Mouse (Mus musculus): ENCODE results near the gene 2700049A03Rik. TPM values are rescaled to one million over a fixed set of nuclear protein-coding genes. Genes with fewer than 3 reads are reported as not detected.

2700049A03Rik gene
- polyA plus RNA-seq, 1 experiment = 2.4 TPM

DNA sequence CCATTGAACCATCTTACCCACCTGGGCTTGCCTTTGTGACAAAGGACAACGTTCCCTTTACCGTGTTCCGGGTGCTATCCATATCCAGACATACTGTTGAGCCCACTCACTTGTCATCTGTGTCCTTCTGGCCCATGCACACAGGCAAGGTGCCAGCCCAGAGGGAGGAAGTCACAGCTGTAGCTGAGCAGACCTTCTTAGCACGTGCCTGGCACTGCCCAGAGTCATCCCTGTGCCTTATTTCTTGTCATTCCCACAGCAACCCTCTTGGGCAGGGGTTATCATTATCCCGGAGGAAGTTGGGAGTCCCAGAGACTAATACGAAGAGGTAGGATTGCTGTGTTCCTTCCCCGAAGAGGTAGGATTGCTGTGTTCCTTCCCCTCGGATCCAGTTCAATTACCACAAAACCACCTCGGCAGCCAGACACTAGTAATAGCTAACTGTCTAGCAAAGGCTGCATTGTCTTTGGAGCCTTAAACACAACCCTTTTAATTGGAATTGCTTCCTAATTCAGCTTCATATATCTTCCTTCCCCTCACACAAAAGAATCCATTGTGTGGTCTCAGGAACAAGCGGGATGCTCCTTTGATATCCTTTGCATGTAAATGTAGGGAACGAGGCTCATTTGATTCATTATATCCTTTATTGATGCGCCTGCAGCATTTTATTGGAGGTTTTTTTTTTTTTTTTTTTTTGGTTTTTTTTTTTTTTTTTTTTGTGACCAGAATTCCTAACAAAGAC lies 143.0 kb downstream of the 2700049A03Rik start:
- H3K4me3 ChIP-seq (ENCODE audit: insufficient read depth, low read depth, low read length) = no peak overlapping the region
- H3K27me3 ChIP-seq (replicated peaks; ENCODE audit: control insufficient read depth, insufficient read depth, low read length) = no peaks in the 10 kb centered on the region
- H3K36me3 ChIP-seq (ENCODE audit: control insufficient read depth, insufficient read depth, low read length) = no peaks in the 10 kb centered on the region
- no peak for TF ChIP-seq CTCF (conservative IDR thresholded peaks at IDR 0.05; ENCODE audit: insufficient read depth, insufficient read length, low read depth, low read length)
- TF ChIP-seq POLR2A (IDR thresholded peaks at IDR 0.05; ENCODE audit: low read depth, low read length) = no peak
- H3K27ac ChIP-seq (ENCODE audit: insufficient read depth, low read depth, low read length) = no peak overlapping the region
- H3K4me1 ChIP-seq (ENCODE audit: control insufficient read depth, insufficient read depth, low read length) = no peaks in the 10 kb centered on the region
- DNase-seq = no peak
- 42% methylated on average over 12 of the region's 12 CpGs for WGBS

DNA sequence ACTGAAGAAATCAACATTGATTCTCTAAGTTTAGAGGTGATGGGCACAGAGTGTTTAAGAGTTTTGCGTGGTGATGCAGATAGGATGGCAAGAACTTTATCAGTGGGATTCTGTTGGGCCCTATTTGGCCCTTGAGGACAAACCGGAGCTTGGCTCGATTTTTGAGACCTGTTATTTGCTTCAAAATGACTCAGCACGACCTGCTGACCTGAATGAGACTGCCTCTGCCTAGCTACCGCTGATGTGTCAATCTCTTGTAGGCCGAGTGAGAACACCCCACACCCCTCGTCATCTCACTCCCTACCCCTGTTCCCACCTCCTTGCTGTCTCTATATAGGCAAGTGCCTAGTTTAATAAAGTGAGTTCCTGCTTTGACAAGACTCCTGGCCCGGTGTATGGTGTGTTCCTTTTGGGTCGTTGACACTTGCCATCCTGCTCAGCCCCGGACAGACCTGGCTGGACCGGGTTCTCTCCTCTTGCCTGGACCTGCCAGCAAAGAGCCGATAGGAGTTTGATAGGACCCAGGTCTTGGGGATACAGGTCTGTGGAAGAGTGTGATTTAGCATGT lies 144.6 kb downstream of the 2700049A03Rik start:
- no peak for TF ChIP-seq POLR2A (IDR thresholded peaks at IDR 0.05; ENCODE audit: low read depth, low read length)
- no peaks in the 10 kb centered on the region for H3K36me3 ChIP-seq (ENCODE audit: control insufficient read depth, insufficient read depth, low read length)
- 87% methylated on average over 12 of the region's 12 CpGs for WGBS
- no peak overlapping the region for H3K4me3 ChIP-seq (ENCODE audit: insufficient read depth, low read depth, low read length)
- H3K27me3 ChIP-seq (replicated peaks; ENCODE audit: control insufficient read depth, insufficient read depth, low read length) = no peaks in the 10 kb centered on the region
- no peak for DNase-seq
- H3K27ac ChIP-seq (ENCODE audit: insufficient read depth, low read depth, low read length) = no peak overlapping the region
- no peaks in the 10 kb centered on the region for H3K4me1 ChIP-seq (ENCODE audit: control insufficient read depth, insufficient read depth, low read length)

DNA sequence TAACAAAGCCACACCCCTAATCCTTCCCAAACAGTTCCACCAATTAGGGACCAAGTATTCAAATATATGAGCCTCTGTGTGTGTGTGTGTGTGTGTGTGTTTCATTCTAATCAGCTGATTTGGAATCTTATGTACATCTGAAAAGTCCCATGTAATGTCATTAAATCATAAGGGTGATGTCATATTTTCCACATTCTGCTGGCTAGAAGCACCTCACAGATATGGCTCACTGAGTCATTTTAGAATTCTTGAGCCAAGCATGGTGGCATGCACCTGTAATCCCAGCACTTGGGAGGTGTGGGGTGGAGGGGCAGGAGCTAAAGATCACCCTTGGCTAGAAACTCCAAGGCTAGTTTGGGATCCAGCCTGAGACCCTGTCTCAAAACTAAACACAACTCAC lies 148.8 kb downstream of the 2700049A03Rik start:
- DNase-seq = no peak
- H3K36me3 ChIP-seq (ENCODE audit: control insufficient read depth, insufficient read depth, low read length) = no peaks in the 10 kb centered on the region
- no peak overlapping the region for H3K27ac ChIP-seq (ENCODE audit: insufficient read depth, low read depth, low read length)
- H3K4me3 ChIP-seq (ENCODE audit: insufficient read depth, low read depth, low read length) = no peak overlapping the region
- TF ChIP-seq CTCF (conservative IDR thresholded peaks at IDR 0.05; ENCODE audit: insufficient read depth, insufficient read length, low read depth, low read length) (no peak), POLR2A (IDR thresholded peaks at IDR 0.05; ENCODE audit: low read depth, low read length) (no peak)
- H3K27me3 ChIP-seq (replicated peaks; ENCODE audit: control insufficient read depth, insufficient read depth, low read length) = no peaks in the 10 kb centered on the region
- no peaks in the 10 kb centered on the region for H3K4me1 ChIP-seq (ENCODE audit: control insufficient read depth, insufficient read depth, low read length)

DNA sequence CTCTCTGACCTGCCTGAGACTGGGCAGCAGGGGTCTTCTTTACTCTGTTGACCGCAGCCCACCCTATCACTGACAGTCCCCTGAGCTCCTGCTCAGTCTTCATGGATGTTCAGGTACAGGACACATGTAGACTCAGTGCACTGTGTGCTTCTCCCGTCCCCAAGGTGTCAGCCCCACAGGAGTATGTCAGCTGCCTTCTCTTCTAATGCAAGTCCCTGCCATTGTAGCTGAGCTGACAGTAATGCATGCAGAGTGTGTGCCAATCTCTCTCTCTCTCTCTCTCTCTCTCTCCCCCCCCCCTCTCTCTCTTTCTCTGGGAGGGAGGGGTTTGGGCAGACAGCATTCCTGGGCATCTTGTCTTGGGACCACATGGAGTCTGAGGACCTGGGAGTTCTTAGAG lies 153.8 kb downstream of the 2700049A03Rik start:
- TF ChIP-seq POLR2A (IDR thresholded peaks at IDR 0.05; ENCODE audit: low read depth, low read length) = no peak
- no peak for TF ChIP-seq CTCF (conservative IDR thresholded peaks at IDR 0.05; ENCODE audit: insufficient read depth, insufficient read length, low read depth, low read length)
- DNase-seq = no peak
- WGBS = 72% methylated on average over 2 of the region's 2 CpGs
- H3K36me3 ChIP-seq (ENCODE audit: control insufficient read depth, insufficient read depth, low read length) = no peaks in the 10 kb centered on the region
- no peak overlapping the region for H3K4me3 ChIP-seq (ENCODE audit: insufficient read depth, low read depth, low read length)
- no peaks in the 10 kb centered on the region for H3K27me3 ChIP-seq (replicated peaks; ENCODE audit: control insufficient read depth, insufficient read depth, low read length)
- H3K27ac ChIP-seq (ENCODE audit: insufficient read depth, low read depth, low read length) = no peak overlapping the region
- no peaks in the 10 kb centered on the region; the same call in 1 of the 2 replicates for H3K4me1 ChIP-seq (ENCODE audit: control insufficient read depth, insufficient read depth, low read length)

Other genes starting within 250 kb of the 2700049A03Rik start
- 31.9 and 44.6 TPM in 2 replicates for gene Actr10, start 199.0 kb upstream of the 2700049A03Rik start, polyA plus RNA-seq (2012; rRNA removed)
- 21.1 and 44.9 TPM in 2 replicates for gene Psma3, start 162.2 kb upstream of the 2700049A03Rik start, polyA plus RNA-seq (2012; rRNA removed)
- gene Arid4a, start 120.9 kb upstream of the 2700049A03Rik start, polyA plus RNA-seq (2012; rRNA removed) = 3.0 and 3.6 TPM in 2 replicates
- gene Tomm20l, start 25.4 kb upstream of the 2700049A03Rik start, polyA plus RNA-seq (2012; rRNA removed) = not detected in 2 replicates
- 18.2 and 25.3 TPM in 2 replicates for gene Timm9, start 164 bp upstream of the 2700049A03Rik start, polyA plus RNA-seq (2012; rRNA removed)
- gene Dact1, start 173.0 kb downstream of the 2700049A03Rik start, polyA plus RNA-seq (2012; rRNA removed) = 3.9 and 4.0 TPM in 2 replicates

Data from kidney, adult 2 months (tissue).